Mouse (Mus musculus) adrenal gland (tissue): ENCODE measurements around the gene Rpp25l.
"Not testable (repeated sequence)": the region's sequence is repeated elsewhere in the genome, so short reads cannot be mapped to it uniquely, and the experiment has no call there.

Source experiments
- intact Hi-C: fragments of 180-260 bp; cut with DNase I; formaldehyde crosslinking; loops from one replicate; pipeline ENCODE4 v1.15.1; 2025

Gene Rpp25l

GRCm38 (mm10) chr4:41699783-41700182 lies 13.6 kb downstream of the Rpp25l start, which contains the start of gene Il11ra1:
TSS of gene Il11ra1 (plus strand) at chr4:41699989.
- intact Hi-C loops = not testable (repeated sequence)

GRCm38 (mm10) chr4:41698421-41699016 lies 14.8 kb downstream of the Rpp25l start:
- intact Hi-C loops = not testable (repeated sequence)

- intact Hi-C loops = not testable (repeated sequence)
These were observed 16.1 kb downstream of the Rpp25l start, which contains the start of gene Cntfr for GRCm38 (mm10) chr4:41696930-41697841. TSS of gene Cntfr (minus strand) at chr4:41697089.

- intact Hi-C loops = not testable (repeated sequence)
These were observed 16.9 kb downstream of the Rpp25l start for GRCm38 (mm10) chr4:41696452-41696851.

- intact Hi-C loops = not testable (repeated sequence)
These were observed 17.5 kb downstream of the Rpp25l start for GRCm38 (mm10) chr4:41695800-41696199.

- intact Hi-C loops = not testable (repeated sequence)
These were observed 19.8 kb downstream of the Rpp25l start for GRCm38 (mm10) chr4:41693511-41693910.

- intact Hi-C loops = not testable (repeated sequence)
These were observed 23.3 kb downstream of the Rpp25l start for GRCm38 (mm10) chr4:41690014-41690413.

GRCm38 (mm10) chr4:41688562-41688961 lies 24.8 kb downstream of the Rpp25l start:
- intact Hi-C loops = not testable (repeated sequence)

GRCm38 (mm10) chr4:41685882-41686492 lies 27.3 kb downstream of the Rpp25l start:
- intact Hi-C loops = not testable (repeated sequence)

GRCm38 (mm10) chr4:41684931-41685453 lies 28.3 kb downstream of the Rpp25l start:
- intact Hi-C loops = not testable (repeated sequence)

GRCm38 (mm10) chr4:41684131-41684930 lies 29.0 kb downstream of the Rpp25l start:
- intact Hi-C loops = not testable (repeated sequence)

- intact Hi-C loops = not testable (repeated sequence)
These were observed 30.0 kb downstream of the Rpp25l start for GRCm38 (mm10) chr4:41683303-41683702.

GRCm38 (mm10) chr4:41682789-41683188 lies 30.5 kb downstream of the Rpp25l start:
- intact Hi-C loops = no loop called here

GRCm38 (mm10) chr4:41681947-41682346 lies 31.4 kb downstream of the Rpp25l start:
- intact Hi-C loops = no loop called here

- intact Hi-C loops = no loop called here
These were observed 32.2 kb downstream of the Rpp25l start for GRCm38 (mm10) chr4:41681176-41681575.

GRCm38 (mm10) chr4:41679291-41679690 lies 34.0 kb downstream of the Rpp25l start:
- intact Hi-C loops = no loop called here

- intact Hi-C loops = no loop called here
These were observed 34.5 kb downstream of the Rpp25l start for GRCm38 (mm10) chr4:41678863-41679262.

- intact Hi-C loops = no loop called here
These were observed 36.2 kb downstream of the Rpp25l start for GRCm38 (mm10) chr4:41677006-41677629.

GRCm38 (mm10) chr4:41676248-41677005 lies 36.9 kb downstream of the Rpp25l start:
- intact Hi-C loops = no loop called here

- intact Hi-C loops = no loop called here
These were observed 40.1 kb downstream of the Rpp25l start for GRCm38 (mm10) chr4:41673186-41673585.
